In the genomic region with DNA sequence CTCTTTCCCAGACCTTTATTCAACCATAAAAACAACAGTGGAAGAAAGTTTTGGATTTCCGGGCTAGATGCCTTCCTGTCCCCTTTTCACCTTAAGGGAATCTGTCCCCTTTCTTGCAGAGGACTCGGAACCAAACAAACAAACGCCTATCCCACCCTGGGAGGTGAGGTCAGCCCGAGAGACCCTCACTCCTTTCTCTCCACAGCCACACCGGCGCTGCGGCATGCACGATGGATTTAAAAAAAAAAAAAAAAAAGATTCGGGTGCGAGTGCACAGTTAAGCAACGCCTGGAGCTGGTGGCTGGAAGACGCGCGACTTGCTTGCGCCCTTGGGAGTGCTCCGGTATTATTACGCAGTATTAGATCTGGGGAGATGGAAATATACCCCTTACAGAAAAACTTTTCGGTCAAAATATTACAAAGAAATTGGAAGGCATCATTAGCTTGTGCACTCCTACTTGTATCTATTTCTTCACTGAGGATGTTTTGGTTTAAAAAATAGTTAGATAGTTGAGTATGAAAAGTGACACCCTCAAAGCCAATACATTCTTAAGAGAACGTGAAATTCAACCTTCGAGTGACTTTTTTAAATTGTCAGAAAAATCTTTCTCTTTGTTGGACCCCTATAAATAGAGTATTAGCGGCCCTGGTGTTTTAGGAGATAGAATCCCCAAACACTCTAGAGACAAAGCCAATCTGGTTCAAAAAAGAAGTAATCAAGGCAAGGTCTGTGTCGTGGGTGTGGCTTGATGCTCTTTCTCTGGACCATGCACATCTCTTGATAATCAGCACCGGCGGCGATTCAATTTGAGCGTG, we compare ENCODE assay signal across 11 mouse cellular contexts. TPM values are rescaled to one million over a fixed set of nuclear protein-coding genes. Genes with fewer than 3 reads are reported as not detected.
DNase-seq lines count a peak whose midpoint lies in the region; ATAC-seq lines count a peak whose summit lies in the region.
"Had no signal": no experiment of that assay in that cellular context is flagged by ENCODE, and none has a peak within 500 bp of the region (broad histone marks: within the 10 kb centered on the region; RNA-seq: fewer than 3 reads in every experiment).

No protein-coding gene starts in this region.

- peaks cover 100% of the 10 kb centered on the region for H3K27me3 ChIP-seq in midbrain, embryonic 10.5 days (ENCODE audit: low read depth, poor library complexity, severe bottlenecking)
- peaks cover 95% of the 10 kb centered on the region for H3K27me3 ChIP-seq in midbrain, embryonic 14.5 days (ENCODE audit: control insufficient read depth, insufficient read depth, low read length)
- H3K27me3 ChIP-seq in stomach, embryonic 16.5 days (ENCODE audit: control insufficient read depth, insufficient read depth, low read length): peaks cover 71% of the 10 kb centered on the region

- no peak overlapping the region for H3K27ac ChIP-seq in midbrain, embryonic 10.5 days (replicated peaks)
- H3K27ac ChIP-seq in midbrain, embryonic 14.5 days (replicated peaks; ENCODE audit: low read depth, low read length): no peak overlapping the region
- no peak overlapping the region for H3K27ac ChIP-seq in stomach, embryonic 16.5 days (ENCODE audit: low read length)
- H3K27ac ChIP-seq: liver, embryonic 13.5 days had no signal

- peak overlapping the region; percentile 56 for H3K4me3 ChIP-seq in midbrain, embryonic 10.5 days
- no peak overlapping the region for H3K4me3 ChIP-seq in midbrain, embryonic 14.5 days (replicated peaks; ENCODE audit: low read depth, low read length)
- peak overlapping the region; percentile 41 for H3K4me3 ChIP-seq in stomach, embryonic 16.5 days (replicated peaks; ENCODE audit: low read length)

- 1% methylated on average over 26 of the region's 26 CpGs for WGBS in midbrain, embryonic 10.5 days
- WGBS in midbrain, embryonic 14.5 days: under 1% methylated on average over 26 of the region's 26 CpGs
- WGBS in stomach, embryonic 16.5 days: 4% methylated on average over 26 of the region's 26 CpGs

- no peaks in the 10 kb centered on the region for H3K36me3 ChIP-seq in midbrain, embryonic 10.5 days
- H3K36me3 ChIP-seq in midbrain, embryonic 14.5 days (ENCODE audit: control insufficient read depth, insufficient read depth, low read length): no peaks in the 10 kb centered on the region
- no peaks in the 10 kb centered on the region; the same call in 1 of the 2 replicates for H3K36me3 ChIP-seq in stomach, embryonic 16.5 days (ENCODE audit: control insufficient read depth, insufficient read depth, low read length)
- H3K36me3 ChIP-seq: liver, embryonic 13.5 days had no signal

- H3K9me3 ChIP-seq in midbrain, embryonic 10.5 days (replicated peaks): no peaks in the 10 kb centered on the region
- H3K9me3 ChIP-seq in midbrain, embryonic 14.5 days (ENCODE audit: control insufficient read depth, low read length): no peaks in the 10 kb centered on the region
- no peaks in the 10 kb centered on the region for H3K9me3 ChIP-seq in stomach, embryonic 16.5 days (replicated peaks; ENCODE audit: control insufficient read depth, low read length)
- H3K9me3 ChIP-seq: liver, embryonic 13.5 days had no signal

- H3K4me2 ChIP-seq in midbrain, embryonic 14.5 days (ENCODE audit: low read length): no peak overlapping the region
- H3K4me2 ChIP-seq in stomach, embryonic 16.5 days (ENCODE audit: low read depth, low read length): peak overlapping the region; percentile 78
- H3K4me2 ChIP-seq: liver, embryonic 13.5 days had no signal

- no peak for ATAC-seq in midbrain, embryonic 14.5 days (ENCODE audit: low FRiP score, low TSS enrichment)
- no peak for ATAC-seq in stomach, embryonic 16.5 days (ENCODE audit: insufficient read depth, low FRiP score)
- ATAC-seq: activated CD4-positive, CD25-positive, alpha-beta regulatory T cell, adult 4 months had no signal

- peaks cover 33% of the 10 kb centered on the region for H3K4me1 ChIP-seq in midbrain, embryonic 10.5 days
- H3K4me1 ChIP-seq in midbrain, embryonic 14.5 days (ENCODE audit: control insufficient read depth, insufficient read depth, low read length): peaks cover 9% of the 10 kb centered on the region
- H3K4me1 ChIP-seq in stomach, embryonic 16.5 days (ENCODE audit: control insufficient read depth, insufficient read depth, low read length): peaks cover 10% of the 10 kb centered on the region

- no peak overlapping the region for H3K9ac ChIP-seq in midbrain, embryonic 14.5 days (replicated peaks; ENCODE audit: low read length)
- no peak overlapping the region for H3K9ac ChIP-seq in stomach, embryonic 16.5 days (ENCODE audit: low read length)
- H3K9ac ChIP-seq: liver, embryonic 13.5 days had no signal

- DNase-seq in heart, adult 11 months: peak; percentile 11
- no peak for DNase-seq in heart, postnatal 4 days
- DNase-seq in midbrain, embryonic 10.5 days (ENCODE audit: low spot score): peak; percentile 38
- DNase-seq in midbrain, embryonic 14.5 days: no peak
- DNase-seq in induced T-regulatory cell, adult 2 months (ENCODE audit: low read depth): peak; percentile 5
- no peak for DNase-seq in spleen, postnatal 36 days (ENCODE audit: low spot score in 2 of 2)
- no peak for DNase-seq in cerebellum, postnatal 10 days
- DNase-seq: kidney, adult 8-10 months; liver, embryonic 13.5 days had no signal

RNA-seq across cellular contexts. Expression of a gene that starts 19.8 kb away (rescaled TPM):
- 1 to 10 TPM; 1.9 TPM for total RNA-seq in heart, postnatal 4 days (2021)
- 6.9 and 13.8 TPM in 2 replicates for polyA plus RNA-seq in midbrain, embryonic 10.5 days (2016; fragmentation: Nextera tagmentation; extraction: Ambion mirVana)
- polyA plus RNA-seq in midbrain, embryonic 14.5 days (2014; fragmentation: Nextera tagmentation; extraction: Ambion mirVana): 23.8 and 30.9 TPM in 2 replicates
- 6.5 and 7.0 TPM in 2 replicates for polyA plus RNA-seq in stomach, embryonic 16.5 days (2015; fragmentation: Nextera tagmentation; extraction: Ambion mirVana)

Comparison
In these comparisons a context has a peak if more than half of its experiments do, and no peak if none do; other contexts are left out.
1. DNase-seq: peak in heart, adult 11 months (single experiment), midbrain, embryonic 10.5 days (single experiment) and induced T-regulatory cell, adult 2 months (single experiment); none in heart, postnatal 4 days (single experiment), midbrain, embryonic 14.5 days (single experiment), spleen, postnatal 36 days (0 of 2) and cerebellum, postnatal 10 days (0 of 2).